ENCODE assay signal across 18 mouse cellular contexts in the genomic region with DNA sequence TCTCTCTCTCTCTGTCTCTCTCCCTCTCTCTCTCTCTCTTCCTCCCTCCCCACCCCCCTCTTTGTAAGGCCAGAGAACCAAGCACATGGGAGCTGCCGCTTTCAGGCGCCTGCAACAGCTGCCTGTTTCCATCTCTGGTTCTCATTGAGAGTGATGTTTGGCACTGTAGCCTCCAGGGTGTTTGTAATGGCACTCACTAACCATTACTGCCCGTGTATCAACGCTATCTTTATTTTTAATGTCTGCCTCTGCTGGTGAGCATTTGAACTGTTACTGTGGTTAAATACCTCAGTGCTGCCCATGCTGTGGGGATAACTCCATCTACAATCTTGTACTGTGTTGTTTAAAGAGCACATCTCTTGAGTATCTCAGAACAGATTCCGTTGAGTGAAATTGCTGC. TPM values are rescaled to one million over a fixed set of nuclear protein-coding genes. Genes with fewer than 3 reads are reported as not detected.
DNase-seq lines count a peak whose midpoint lies in the region; ATAC-seq and TF ChIP-seq lines count a peak whose summit lies in the region.
"Had no signal": no experiment of that assay in that cellular context is flagged by ENCODE, and none has a peak within 500 bp of the region (broad histone marks: within the 10 kb centered on the region; RNA-seq: fewer than 3 reads in every experiment).

No protein-coding gene starts in this region.

- H3K36me3 ChIP-seq in hindbrain, postnatal 0 days (ENCODE audit: insufficient read depth, low read length), result no peaks in the 10 kb centered on the region
- H3K36me3 ChIP-seq in hindbrain, embryonic 13.5 days, result no peaks in the 10 kb centered on the region
- H3K36me3 ChIP-seq in midbrain, embryonic 13.5 days, result no peaks in the 10 kb centered on the region
- H3K36me3 ChIP-seq in midbrain, embryonic 16.5 days (ENCODE audit: control insufficient read depth, insufficient read depth, low read length), result no peaks in the 10 kb centered on the region
- H3K36me3 ChIP-seq in stomach, postnatal 0 days (ENCODE audit: control insufficient read depth, insufficient read depth, low read length), result no peaks in the 10 kb centered on the region
- H3K36me3 ChIP-seq: forebrain, embryonic 15.5 days; kidney, embryonic 15.5 days; liver, embryonic 13.5 days had no signal

- no peaks in the 10 kb centered on the region for H3K4me1 ChIP-seq in hindbrain, postnatal 0 days (ENCODE audit: insufficient read depth, low read length)
- H3K4me1 ChIP-seq in hindbrain, embryonic 13.5 days (replicated peaks), result peaks cover 13% of the 10 kb centered on the region
- H3K4me1 ChIP-seq in midbrain, embryonic 13.5 days (replicated peaks), result peaks cover 9% of the 10 kb centered on the region
- peaks cover 7% of the 10 kb centered on the region for H3K4me1 ChIP-seq in midbrain, embryonic 16.5 days (ENCODE audit: control insufficient read depth, insufficient read depth, low read length)
- H3K4me1 ChIP-seq in stomach, postnatal 0 days (replicated peaks; ENCODE audit: control insufficient read depth, insufficient read depth), result no peaks in the 10 kb centered on the region

- no peak overlapping the region for H3K9ac ChIP-seq in hindbrain, postnatal 0 days (replicated peaks; ENCODE audit: low read length)
- H3K9ac ChIP-seq in hindbrain, embryonic 13.5 days, result no peak overlapping the region
- no peak overlapping the region for H3K9ac ChIP-seq in midbrain, embryonic 13.5 days (replicated peaks)
- H3K9ac ChIP-seq in midbrain, embryonic 16.5 days (ENCODE audit: low read depth, low read length), result no peak overlapping the region
- no peak overlapping the region for H3K9ac ChIP-seq in stomach, postnatal 0 days (ENCODE audit: low read length)
- H3K9ac ChIP-seq: forebrain, embryonic 15.5 days; kidney, embryonic 15.5 days; liver, embryonic 13.5 days had no signal

- TF ChIP-seq CTCF in hindbrain, postnatal 0 days (IDR thresholded peaks at IDR 0.05; ENCODE audit: low read depth), result peak; percentile 39
- TF ChIP-seq CTCF in stomach, postnatal 0 days (IDR thresholded peaks at IDR 0.05; ENCODE audit: low read depth), result peak; percentile 53

- peaks cover 15% of the 10 kb centered on the region; the same call in 1 of the 2 replicates for H3K27me3 ChIP-seq in hindbrain, postnatal 0 days (ENCODE audit: insufficient read depth, low read length)
- H3K27me3 ChIP-seq in hindbrain, embryonic 13.5 days, result peaks cover 42% of the 10 kb centered on the region
- H3K27me3 ChIP-seq in midbrain, embryonic 13.5 days, result peaks cover 50% of the 10 kb centered on the region
- H3K27me3 ChIP-seq in midbrain, embryonic 16.5 days (ENCODE audit: control insufficient read depth, insufficient read depth, low read depth, low read length), result peaks cover 23% of the 10 kb centered on the region
- no peaks in the 10 kb centered on the region; the same call in 1 of the 2 replicates for H3K27me3 ChIP-seq in stomach, postnatal 0 days (ENCODE audit: control insufficient read depth, insufficient read depth, low read length)

- H3K4me3 ChIP-seq in hindbrain, postnatal 0 days (ENCODE audit: low read length), result no peak overlapping the region
- no peak overlapping the region for H3K4me3 ChIP-seq in hindbrain, embryonic 13.5 days
- H3K4me3 ChIP-seq in midbrain, embryonic 13.5 days (replicated peaks), result no peak overlapping the region
- H3K4me3 ChIP-seq in midbrain, embryonic 16.5 days (ENCODE audit: low read depth, low read length), result no peak overlapping the region
- H3K4me3 ChIP-seq in stomach, postnatal 0 days (ENCODE audit: low read depth, low read length), result no peak overlapping the region
- H3K4me3 ChIP-seq: forebrain, embryonic 15.5 days; gastrocnemius, adult 2 months; kidney, embryonic 15.5 days; liver, embryonic 13.5 days had no signal

- no peak overlapping the region for H3K27ac ChIP-seq in hindbrain, postnatal 0 days
- no peak overlapping the region for H3K27ac ChIP-seq in hindbrain, embryonic 13.5 days
- H3K27ac ChIP-seq in midbrain, embryonic 13.5 days, result no peak overlapping the region
- H3K27ac ChIP-seq in midbrain, embryonic 16.5 days (ENCODE audit: low read length), result no peak overlapping the region
- H3K27ac ChIP-seq in stomach, postnatal 0 days (replicated peaks), result no peak overlapping the region
- H3K27ac ChIP-seq: forebrain, embryonic 15.5 days; gastrocnemius, adult 2 months; kidney, embryonic 15.5 days; liver, embryonic 13.5 days had no signal

- H3K9me3 ChIP-seq in hindbrain, postnatal 0 days (ENCODE audit: low read length), result no peaks in the 10 kb centered on the region
- no peaks in the 10 kb centered on the region for H3K9me3 ChIP-seq in hindbrain, embryonic 13.5 days
- H3K9me3 ChIP-seq in midbrain, embryonic 13.5 days, result no peaks in the 10 kb centered on the region
- no peaks in the 10 kb centered on the region for H3K9me3 ChIP-seq in midbrain, embryonic 16.5 days (replicated peaks; ENCODE audit: control insufficient read depth, low read length, poor library complexity, severe bottlenecking)
- H3K9me3 ChIP-seq in stomach, postnatal 0 days (ENCODE audit: control insufficient read depth, low read length), result no peaks in the 10 kb centered on the region
- H3K9me3 ChIP-seq: forebrain, embryonic 15.5 days; kidney, embryonic 15.5 days; liver, embryonic 13.5 days had no signal

- ATAC-seq in hindbrain, postnatal 0 days, result no peak; the same call in 1 of the 2 replicates
- ATAC-seq in hindbrain, embryonic 13.5 days (ENCODE audit: low FRiP score), result no peak
- ATAC-seq in midbrain, embryonic 13.5 days, result peak; percentile 15; the same call in 1 of the 2 replicates
- no peak for ATAC-seq in midbrain, embryonic 16.5 days
- ATAC-seq in hematopoietic stem cell, adult 5-6 weeks (replicated peaks in 1 of 2; ENCODE audit: insufficient read depth in 1 of 2, low FRiP score in 2 of 2, low TSS enrichment in 1 of 2, low read depth in 1 of 2, poor library complexity in 2 of 2, severe bottlenecking in 2 of 2), result peak; percentile 39 to 40; a peak in 2 of 4 replicates
- no peak for ATAC-seq in stomach, postnatal 0 days (ENCODE audit: low FRiP score, low TSS enrichment)
- ATAC-seq: forebrain, embryonic 15.5 days had no signal

- H3K4me2 ChIP-seq in hindbrain, postnatal 0 days (ENCODE audit: low read depth, low read length), result no peak overlapping the region
- no peak overlapping the region for H3K4me2 ChIP-seq in hindbrain, embryonic 13.5 days
- no peak overlapping the region for H3K4me2 ChIP-seq in midbrain, embryonic 13.5 days (replicated peaks)
- H3K4me2 ChIP-seq in midbrain, embryonic 16.5 days (ENCODE audit: low read length), result no peak overlapping the region
- H3K4me2 ChIP-seq in stomach, postnatal 0 days (replicated peaks; ENCODE audit: low read depth), result no peak overlapping the region
- H3K4me2 ChIP-seq: forebrain, embryonic 15.5 days; kidney, embryonic 15.5 days; liver, embryonic 13.5 days had no signal

- TF ChIP-seq EP300 in stomach, postnatal 0 days (optimal IDR thresholded peaks at IDR 0.05), result no peak

- 39% methylated on average over 5 of the region's 5 CpGs for WGBS in hindbrain, postnatal 0 days
- 52% methylated on average over 5 of the region's 5 CpGs for WGBS in hindbrain, embryonic 13.5 days
- WGBS in midbrain, embryonic 13.5 days, result 61% methylated on average over 5 of the region's 5 CpGs
- WGBS in midbrain, embryonic 16.5 days, result 44% methylated on average over 5 of the region's 5 CpGs
- WGBS in stomach, postnatal 0 days, result 51% methylated on average over 5 of the region's 5 CpGs

- peak; percentile 31 for DNase-seq in hindbrain, postnatal 0 days (ENCODE audit: low spot score)
- DNase-seq in stomach, postnatal 0 days (ENCODE audit: low spot score), result no peak
- DNase-seq in left cerebral cortex, postnatal 14 days (ENCODE audit: low spot score in 2 of 2), result no peak
- DNase-seq: adrenal gland, postnatal 10 days; B cell, adult 2 months; cerebellum, adult 9-10 months; gastrocnemius, adult 2 months; heart, adult 18-20 months; heart, postnatal 10 days; liver, embryonic 13.5 days; lung, postnatal 4 days; thymus, postnatal 4 days had no signal

- intact Hi-C loops in left cerebral cortex, postnatal 14 days (cut with DNase I), result no loop called here

RNA-seq across cellular contexts. Expression of a gene that starts 4.6 kb away (rescaled TPM):
- total RNA-seq in hindbrain, postnatal 0 days (2014; rRNA removed), result 0.29 and 0.73 TPM in 2 replicates
- 0.48 TPM in 2 replicates for polyA plus RNA-seq in hindbrain, postnatal 0 days (2015; fragmentation: Nextera tagmentation; extraction: Ambion mirVana)
- 0.05 and 0.14 TPM in 2 replicates for polyA plus RNA-seq in hindbrain, embryonic 13.5 days (2015; fragmentation: Nextera tagmentation; extraction: Ambion mirVana)
- polyA plus RNA-seq in midbrain, embryonic 13.5 days (2015; fragmentation: Nextera tagmentation; extraction: Ambion mirVana), result 0.12 TPM in 1 of 2 replicates, not detected in the other
- polyA plus RNA-seq in midbrain, embryonic 16.5 days (2015; fragmentation: Nextera tagmentation; extraction: Ambion mirVana), result not detected in 2 replicates
- 0.89 TPM in 1 of 2 replicates, not detected in the other for total RNA-seq in hematopoietic stem cell, adult 5-6 weeks (2017)
- 4.5 and 5.9 TPM in 2 replicates for polyA plus RNA-seq in stomach, postnatal 0 days (2015; fragmentation: Nextera tagmentation; extraction: Ambion mirVana)
- total RNA-seq in left cerebral cortex, postnatal 14 days (2021), result under 1 TPM; 0.38 to 0.44 TPM
- polyA plus RNA-seq: liver, embryonic 13.5 days had no signal

RNA-seq across cellular contexts. Expression of a gene that starts 21.2 kb away (rescaled TPM):
- 114 and 143 TPM in 2 replicates for total RNA-seq in hindbrain, postnatal 0 days (2014; rRNA removed)
- polyA plus RNA-seq in hindbrain, postnatal 0 days (2015; fragmentation: Nextera tagmentation; extraction: Ambion mirVana), result 50.9 and 53.0 TPM in 2 replicates
- 8.9 and 11.2 TPM in 2 replicates for polyA plus RNA-seq in hindbrain, embryonic 13.5 days (2015; fragmentation: Nextera tagmentation; extraction: Ambion mirVana)
- 5.6 and 6.2 TPM in 2 replicates for polyA plus RNA-seq in midbrain, embryonic 13.5 days (2015; fragmentation: Nextera tagmentation; extraction: Ambion mirVana)
- 15.6 and 22.9 TPM in 2 replicates for polyA plus RNA-seq in midbrain, embryonic 16.5 days (2015; fragmentation: Nextera tagmentation; extraction: Ambion mirVana)
- 0.31 TPM in 1 of 2 replicates, not detected in the other for total RNA-seq in hematopoietic stem cell, adult 5-6 weeks (2017)
- 0.55 and 1.7 TPM in 2 replicates for polyA plus RNA-seq in stomach, postnatal 0 days (2015; fragmentation: Nextera tagmentation; extraction: Ambion mirVana)
- 100 to 1,000 TPM; 118 to 129 TPM for total RNA-seq in left cerebral cortex, postnatal 14 days (2021)

Comparison
In these comparisons a context has a peak if more than half of its experiments do, and no peak if none do; other contexts are left out.
1. ATAC-seq: peak in midbrain, embryonic 13.5 days (single experiment) and hematopoietic stem cell, adult 5-6 weeks (2 of 2); none in hindbrain, postnatal 0 days (single experiment), hindbrain, embryonic 13.5 days (single experiment), midbrain, embryonic 16.5 days (single experiment) and stomach, postnatal 0 days (single experiment).